Mouse (Mus musculus): Measurements from ENCODE around the gene Cyp27b1.
"Not testable (repeated sequence)": the region's sequence is repeated elsewhere in the genome, so short reads cannot be mapped to it uniquely, and the experiment has no call there.

Cyp27b1 gene

GRCm38 (mm10) chr10:127049395-127050118, 1.5 kb downstream of the Cyp27b1 start:
- DNase-seq (ENCODE audit: low spot score in 2 of 2) = no peak

- no peak for DNase-seq (ENCODE audit: low spot score in 2 of 2)
Observed at GRCm38 (mm10) chr10:127050119-127050474, 2.0 kb downstream of the Cyp27b1 start.

GRCm38 (mm10) chr10:127054646-127055045, 6.6 kb downstream of the Cyp27b1 start:
- DNase-seq (ENCODE audit: low spot score in 2 of 2) = no peak

GRCm38 (mm10) chr10:127055406-127055805, 7.4 kb downstream of the Cyp27b1 start:
- DNase-seq (ENCODE audit: low spot score in 2 of 2) = no peak

- DNase-seq (ENCODE audit: low spot score in 2 of 2) = no peak
Observed at GRCm38 (mm10) chr10:127056490-127056889, 8.4 kb downstream of the Cyp27b1 start.

- peak in 1 of 2 experiments; percentile 74 for DNase-seq (ENCODE audit: low spot score in 2 of 2)
Observed at GRCm38 (mm10) chr10:127058161-127058560, 10.1 kb downstream of the Cyp27b1 start.

- DNase-seq (ENCODE audit: low spot score in 2 of 2) = no peak
Observed at GRCm38 (mm10) chr10:127058708-127059107, 10.7 kb downstream of the Cyp27b1 start.

GRCm38 (mm10) chr10:127059174-127059967, 11.3 kb downstream of the Cyp27b1 start:
- no peak for DNase-seq (ENCODE audit: low spot score in 2 of 2)

- DNase-seq (ENCODE audit: low spot score in 2 of 2) = peak in 1 of 2 experiments; percentile 56
Observed at GRCm38 (mm10) chr10:127059968-127060916, 12.2 kb downstream of the Cyp27b1 start, which contains the start of gene March9. TSS of gene March9 (minus strand) at chr10:127060184.

- no peak for DNase-seq (ENCODE audit: low spot score in 2 of 2)
Observed at GRCm38 (mm10) chr10:127061085-127061484, 13.0 kb downstream of the Cyp27b1 start.

- no peak for DNase-seq (ENCODE audit: low spot score in 2 of 2)
Observed at GRCm38 (mm10) chr10:127061513-127061912, 13.5 kb downstream of the Cyp27b1 start.

- DNase-seq (ENCODE audit: low spot score in 2 of 2) = not testable (repeated sequence)
Observed at GRCm38 (mm10) chr10:127062101-127062500, 14.1 kb downstream of the Cyp27b1 start.

GRCm38 (mm10) chr10:127062503-127062902, 14.5 kb downstream of the Cyp27b1 start:
- DNase-seq (ENCODE audit: low spot score in 2 of 2) = no peak

GRCm38 (mm10) chr10:127063239-127063872, 15.3 kb downstream of the Cyp27b1 start, which contains the start of gene Cdk4:
TSS of gene Cdk4 (plus strand) at chr10:127063534.
- DNase-seq (ENCODE audit: low spot score in 2 of 2) = peak; percentile 97 to 98

GRCm38 (mm10) chr10:127063913-127064870, 16.1 kb downstream of the Cyp27b1 start:
- DNase-seq (ENCODE audit: low spot score in 2 of 2) = no peak

GRCm38 (mm10) chr10:127065981-127066380, 17.9 kb downstream of the Cyp27b1 start:
- DNase-seq (ENCODE audit: low spot score in 2 of 2) = no peak

- DNase-seq (ENCODE audit: low spot score in 2 of 2) = no peak
Observed at GRCm38 (mm10) chr10:127066519-127067018, 18.5 kb downstream of the Cyp27b1 start.

GRCm38 (mm10) chr10:127068360-127069038, 20.4 kb downstream of the Cyp27b1 start:
- DNase-seq (ENCODE audit: low spot score in 2 of 2) = no peak
